In the genomic region with DNA sequence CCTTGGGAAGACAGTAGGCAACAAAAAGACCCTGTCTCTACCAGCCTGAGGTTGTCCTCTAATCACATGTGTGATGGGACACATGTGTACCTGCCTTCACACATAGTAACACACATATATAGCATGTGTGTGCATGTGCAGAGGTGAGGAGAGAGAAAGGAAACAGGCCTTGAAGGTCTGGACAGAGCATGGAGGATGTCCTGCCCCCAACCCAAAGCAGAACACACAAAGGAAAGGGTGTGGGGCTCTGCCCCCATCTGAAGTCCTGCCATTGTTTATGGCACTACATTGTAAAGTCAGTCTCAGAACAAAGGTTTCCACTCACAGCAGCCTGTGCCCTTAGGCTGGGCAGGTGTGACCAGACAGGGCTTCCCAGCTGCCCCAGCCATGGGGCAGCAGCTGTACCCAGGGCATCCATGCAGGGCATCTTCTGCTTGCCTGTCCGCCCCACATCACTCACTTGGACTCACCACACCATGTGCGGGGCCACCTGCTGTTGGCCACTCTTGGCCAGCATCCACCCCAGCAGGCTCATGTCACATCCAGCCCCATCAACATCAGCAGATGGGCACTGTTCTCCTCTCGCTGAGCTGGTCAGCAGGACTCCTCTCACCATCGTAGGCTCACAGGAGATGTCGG, we compare ENCODE assay signal across 14 mouse cellular contexts.
A peak's percentile ranks its signal among the peaks of the same experiment; 100 is the strongest.
DNase-seq lines count a peak whose midpoint lies in the region; ATAC-seq and TF ChIP-seq lines count a peak whose summit lies in the region.
"Had no signal": no experiment of that assay in that cellular context is flagged by ENCODE, and none has a peak within 500 bp of the region (broad histone marks: within the 10 kb centered on the region; RNA-seq: fewer than 3 reads in every experiment).

No protein-coding gene starts in this region.

- ATAC-seq in forebrain, embryonic 15.5 days (replicated peaks), result no peak
- peak; percentile 26; the same call in 1 of the 2 replicates for ATAC-seq in lung, embryonic 14.5 days (ENCODE audit: insufficient read depth)
- no peak for ATAC-seq in lung, postnatal 0 days
- peak; percentile 86 for ATAC-seq in hindbrain, postnatal 0 days

- peak overlapping the region; percentile 30; the same call in 1 of the 2 replicates for H3K27ac ChIP-seq in forebrain, embryonic 10.5 days
- no peak overlapping the region for H3K27ac ChIP-seq in forebrain, embryonic 15.5 days (replicated peaks)
- H3K27ac ChIP-seq in lung, embryonic 14.5 days (ENCODE audit: low read depth), result no peak overlapping the region
- H3K27ac ChIP-seq in lung, postnatal 0 days (ENCODE audit: low read length), result no peak overlapping the region
- peak overlapping the region; percentile 49; the same call in 1 of the 2 replicates for H3K27ac ChIP-seq in hindbrain, postnatal 0 days

- no peaks in the 10 kb centered on the region for H3K9me3 ChIP-seq in forebrain, embryonic 10.5 days
- H3K9me3 ChIP-seq in forebrain, embryonic 15.5 days, result no peaks in the 10 kb centered on the region
- H3K9me3 ChIP-seq in lung, embryonic 14.5 days (ENCODE audit: low read depth, low read length), result no peaks in the 10 kb centered on the region
- no peaks in the 10 kb centered on the region for H3K9me3 ChIP-seq in lung, postnatal 0 days (ENCODE audit: low read length)
- no peaks in the 10 kb centered on the region for H3K9me3 ChIP-seq in hindbrain, postnatal 0 days (ENCODE audit: low read length)
- H3K9me3 ChIP-seq: heart, embryonic 12.5 days had no signal

- TF ChIP-seq EP300 in lung, postnatal 0 days (IDR thresholded peaks at IDR 0.05), result no peak

- H3K27me3 ChIP-seq in forebrain, embryonic 10.5 days (ENCODE audit: poor library complexity, severe bottlenecking), result no peaks in the 10 kb centered on the region
- no peaks in the 10 kb centered on the region for H3K27me3 ChIP-seq in forebrain, embryonic 15.5 days
- no peaks in the 10 kb centered on the region for H3K27me3 ChIP-seq in lung, embryonic 14.5 days (ENCODE audit: insufficient read depth, low read length)
- no peaks in the 10 kb centered on the region for H3K27me3 ChIP-seq in lung, postnatal 0 days (replicated peaks; ENCODE audit: insufficient read depth, low read length)
- no peaks in the 10 kb centered on the region for H3K27me3 ChIP-seq in hindbrain, postnatal 0 days (ENCODE audit: insufficient read depth, low read length)
- H3K27me3 ChIP-seq: heart, embryonic 12.5 days had no signal

- no peak for TF ChIP-seq CTCF in lung, embryonic 14.5 days (IDR thresholded peaks at IDR 0.05; ENCODE audit: low read depth)
- no peak for TF ChIP-seq CTCF in lung, postnatal 0 days (IDR thresholded peaks at IDR 0.05)
- no peak for TF ChIP-seq CTCF in hindbrain, postnatal 0 days (IDR thresholded peaks at IDR 0.05; ENCODE audit: low read depth)

- no peak overlapping the region for H3K4me2 ChIP-seq in forebrain, embryonic 15.5 days (replicated peaks)
- no peak overlapping the region for H3K4me2 ChIP-seq in lung, embryonic 14.5 days
- no peak overlapping the region for H3K4me2 ChIP-seq in lung, postnatal 0 days (replicated peaks; ENCODE audit: low read depth, low read length)
- no peak overlapping the region for H3K4me2 ChIP-seq in hindbrain, postnatal 0 days (ENCODE audit: low read depth, low read length)
- H3K4me2 ChIP-seq: heart, embryonic 12.5 days had no signal

- H3K36me3 ChIP-seq in forebrain, embryonic 10.5 days (replicated peaks), result no peaks in the 10 kb centered on the region
- H3K36me3 ChIP-seq in forebrain, embryonic 15.5 days, result no peaks in the 10 kb centered on the region
- no peaks in the 10 kb centered on the region for H3K36me3 ChIP-seq in lung, embryonic 14.5 days (ENCODE audit: insufficient read depth)
- no peaks in the 10 kb centered on the region for H3K36me3 ChIP-seq in lung, postnatal 0 days (ENCODE audit: insufficient read depth, low read length)
- H3K36me3 ChIP-seq in hindbrain, postnatal 0 days (ENCODE audit: insufficient read depth, low read length), result no peaks in the 10 kb centered on the region
- H3K36me3 ChIP-seq: heart, embryonic 12.5 days had no signal

- WGBS in forebrain, embryonic 10.5 days, result 87% methylated on average over 5 of the region's 5 CpGs
- WGBS in forebrain, embryonic 15.5 days, result 80% methylated on average over 5 of the region's 5 CpGs
- 63% methylated on average over 5 of the region's 5 CpGs for WGBS in lung, embryonic 14.5 days
- WGBS in lung, postnatal 0 days, result 63% methylated on average over 5 of the region's 5 CpGs
- WGBS in hindbrain, postnatal 0 days, result 44% methylated on average over 5 of the region's 5 CpGs

- no peak for DNase-seq in forebrain, embryonic 10.5 days (ENCODE audit: extremely low spot score, low spot score)
- no peak for DNase-seq in lung, embryonic 14.5 days
- no peak for DNase-seq in lung, postnatal 0 days (ENCODE audit: low spot score)
- peak; percentile 35 for DNase-seq in cerebellum, postnatal 25 days
- peak; percentile 71 for DNase-seq in hindbrain, postnatal 0 days (ENCODE audit: low spot score)
- DNase-seq in right cerebral cortex, adult 2 months (ENCODE audit: low spot score in 2 of 2), result no peak
- DNase-seq in frontal cortex, adult 2 months (ENCODE audit: extremely low spot score in 1 of 2, low spot score in 1 of 2), result no peak
- DNase-seq: adrenal gland, postnatal 14 days; heart, postnatal 4 days; kidney, adult 2 months; lung, postnatal 14 days; thymus, postnatal 25 days had no signal

- peaks cover 42% of the 10 kb centered on the region for H3K4me1 ChIP-seq in forebrain, embryonic 10.5 days
- peaks cover under 1% of the 10 kb centered on the region; the same call in 1 of the 2 replicates for H3K4me1 ChIP-seq in forebrain, embryonic 15.5 days
- H3K4me1 ChIP-seq in lung, embryonic 14.5 days (ENCODE audit: insufficient read depth), result no peaks in the 10 kb centered on the region
- no peaks in the 10 kb centered on the region for H3K4me1 ChIP-seq in lung, postnatal 0 days (ENCODE audit: insufficient read depth, low read depth, low read length)
- no peaks in the 10 kb centered on the region for H3K4me1 ChIP-seq in hindbrain, postnatal 0 days (ENCODE audit: insufficient read depth, low read length)

- no peak overlapping the region for H3K9ac ChIP-seq in forebrain, embryonic 15.5 days (replicated peaks)
- H3K9ac ChIP-seq in lung, embryonic 14.5 days, result no peak overlapping the region
- H3K9ac ChIP-seq in lung, postnatal 0 days (replicated peaks; ENCODE audit: low read depth), result no peak overlapping the region
- no peak overlapping the region for H3K9ac ChIP-seq in hindbrain, postnatal 0 days (replicated peaks; ENCODE audit: low read length)
- H3K9ac ChIP-seq: heart, embryonic 12.5 days had no signal

- no peak overlapping the region for H3K4me3 ChIP-seq in forebrain, embryonic 10.5 days
- H3K4me3 ChIP-seq in forebrain, embryonic 15.5 days, result no peak overlapping the region
- H3K4me3 ChIP-seq in lung, embryonic 14.5 days (ENCODE audit: low read depth, low read length), result no peak overlapping the region
- H3K4me3 ChIP-seq in lung, postnatal 0 days (ENCODE audit: low read depth, low read length), result no peak overlapping the region
- H3K4me3 ChIP-seq in hindbrain, postnatal 0 days (ENCODE audit: low read length), result no peak overlapping the region
- H3K4me3 ChIP-seq: heart, embryonic 12.5 days had no signal

Comparison
In these comparisons a context has a peak if more than half of its experiments do, and no peak if none do; other contexts are left out.
1. H3K27ac ChIP-seq: peak in forebrain, embryonic 10.5 days (single experiment) and hindbrain, postnatal 0 days (single experiment); none in forebrain, embryonic 15.5 days (single experiment), lung, embryonic 14.5 days (single experiment) and lung, postnatal 0 days (single experiment).
2. ATAC-seq: peak in lung, embryonic 14.5 days (single experiment) and hindbrain, postnatal 0 days (single experiment); none in forebrain, embryonic 15.5 days (single experiment) and lung, postnatal 0 days (single experiment).
3. DNase-seq: peak in cerebellum, postnatal 25 days (2 of 2) and hindbrain, postnatal 0 days (single experiment); none in forebrain, embryonic 10.5 days (single experiment), lung, embryonic 14.5 days (single experiment), lung, postnatal 0 days (single experiment), right cerebral cortex, adult 2 months (0 of 2) and frontal cortex, adult 2 months (0 of 2).